Mouse (Mus musculus) heart, adult 9 months (tissue): Measurements from ENCODE around the gene Twf2.

ENCODE experiments used
- DNase-seq, 2 experiments: peaks; one replicate each; pipeline ENCODE4 v3.0.0; 2022; ENCODE audit warnings: low spot score in 2 of 2

Gene Twf2

DNA sequence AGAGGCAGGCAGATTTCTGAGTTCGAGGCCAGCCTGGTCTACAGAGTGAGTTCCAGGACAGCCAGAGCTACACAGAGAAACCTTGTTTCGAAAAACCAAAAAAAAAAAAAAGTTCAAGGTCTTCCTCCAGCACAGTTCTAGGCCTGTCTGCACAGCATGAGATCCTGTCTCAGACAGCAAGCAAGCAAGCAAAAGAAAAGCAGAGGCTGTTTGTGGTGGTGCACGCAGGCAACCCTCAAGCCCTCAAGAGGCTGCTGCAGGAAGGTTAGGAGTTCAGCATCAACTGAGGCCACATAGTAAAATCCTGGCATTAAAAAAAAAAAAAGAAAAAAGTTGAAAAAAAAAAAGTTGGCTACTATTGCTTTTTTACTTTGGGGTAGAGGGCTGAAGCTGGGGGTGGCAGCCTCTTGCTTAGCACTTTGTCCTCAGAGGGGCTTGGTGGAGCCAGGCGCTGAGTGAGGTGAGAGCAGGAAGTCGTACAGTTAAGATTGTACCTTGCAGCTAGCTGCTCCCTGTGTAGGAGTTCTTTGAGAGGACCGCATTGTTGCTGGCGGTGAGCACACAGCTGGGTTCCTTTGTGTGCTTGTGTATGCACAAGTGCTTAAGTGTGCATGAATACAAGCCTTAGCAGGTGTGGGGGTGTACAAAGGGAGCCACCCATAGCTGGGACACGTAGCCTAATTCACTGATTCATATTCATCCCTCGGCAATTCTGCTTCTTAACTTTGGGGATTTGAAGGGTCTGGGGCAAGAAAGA lies 8.1 kb downstream of the Twf2 start:
- DNase-seq, result no peak

- peak; percentile 74 to 82 for DNase-seq
Observed at GRCm38 (mm10) chr9:106211680-106212593, 9.0 kb downstream of the Twf2 start.

- no peak for DNase-seq
Observed at GRCm38 (mm10) chr9:106212594-106212981, 9.7 kb downstream of the Twf2 start.

GRCm38 (mm10) chr9:106215341-106216125 lies 12.6 kb downstream of the Twf2 start:
- DNase-seq, result no peak

- DNase-seq, result no peak
Observed at GRCm38 (mm10) chr9:106216971-106217370, 14.1 kb downstream of the Twf2 start.

GRCm38 (mm10) chr9:106220894-106221523 lies 18.1 kb downstream of the Twf2 start:
- DNase-seq, result no peak

GRCm38 (mm10) chr9:106222261-106222851 lies 19.4 kb downstream of the Twf2 start, which contains the start of gene Tlr9:
Gene Tlr9 (plus strand): TSS chr9:106222598.
- no peak for DNase-seq

DNA sequence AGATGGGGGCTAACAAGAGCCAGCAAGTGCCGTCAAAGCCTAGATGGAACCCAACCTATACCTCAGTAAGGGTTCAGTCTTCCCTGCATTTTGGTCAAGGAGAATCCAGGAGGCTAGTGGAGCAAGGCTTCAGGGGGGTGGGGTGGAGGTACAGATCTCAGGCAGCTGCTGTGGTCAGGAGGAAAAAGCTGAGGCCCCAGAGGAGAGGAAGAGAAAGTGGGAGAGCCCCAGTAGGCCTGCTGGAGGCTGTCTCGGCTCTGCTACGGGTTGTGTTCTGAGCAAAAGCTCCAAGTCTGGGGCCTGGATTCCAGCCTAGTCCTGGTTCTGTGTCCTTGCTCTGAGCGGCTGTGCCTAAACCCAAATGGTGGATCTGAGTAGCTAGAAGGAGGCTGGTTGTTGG lies 20.1 kb downstream of the Twf2 start:
- no peak for DNase-seq

DNA sequence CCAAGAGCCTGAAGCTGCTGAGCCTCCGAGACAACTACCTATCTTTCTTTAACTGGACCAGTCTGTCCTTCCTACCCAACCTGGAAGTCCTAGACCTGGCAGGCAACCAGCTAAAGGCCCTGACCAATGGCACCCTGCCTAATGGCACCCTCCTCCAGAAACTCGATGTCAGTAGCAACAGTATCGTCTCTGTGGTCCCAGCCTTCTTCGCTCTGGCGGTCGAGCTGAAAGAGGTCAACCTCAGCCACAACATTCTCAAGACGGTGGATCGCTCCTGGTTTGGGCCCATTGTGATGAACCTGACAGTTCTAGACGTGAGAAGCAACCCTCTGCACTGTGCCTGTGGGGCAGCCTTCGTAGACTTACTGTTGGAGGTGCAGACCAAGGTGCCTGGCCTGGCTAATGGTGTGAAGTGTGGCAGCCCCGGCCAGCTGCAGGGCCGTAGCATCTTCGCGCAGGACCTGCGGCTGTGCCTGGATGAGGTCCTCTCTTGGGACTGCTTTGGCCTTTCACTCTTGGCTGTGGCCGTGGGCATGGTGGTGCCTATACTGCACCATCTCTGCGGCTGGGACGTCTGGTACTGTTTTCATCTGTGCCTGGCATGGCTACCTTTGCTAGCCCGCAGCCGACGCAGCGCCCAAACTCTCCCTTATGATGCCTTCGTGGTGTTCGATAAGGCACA lies 22.7 kb downstream of the Twf2 start:
- DNase-seq, result no peak

DNA sequence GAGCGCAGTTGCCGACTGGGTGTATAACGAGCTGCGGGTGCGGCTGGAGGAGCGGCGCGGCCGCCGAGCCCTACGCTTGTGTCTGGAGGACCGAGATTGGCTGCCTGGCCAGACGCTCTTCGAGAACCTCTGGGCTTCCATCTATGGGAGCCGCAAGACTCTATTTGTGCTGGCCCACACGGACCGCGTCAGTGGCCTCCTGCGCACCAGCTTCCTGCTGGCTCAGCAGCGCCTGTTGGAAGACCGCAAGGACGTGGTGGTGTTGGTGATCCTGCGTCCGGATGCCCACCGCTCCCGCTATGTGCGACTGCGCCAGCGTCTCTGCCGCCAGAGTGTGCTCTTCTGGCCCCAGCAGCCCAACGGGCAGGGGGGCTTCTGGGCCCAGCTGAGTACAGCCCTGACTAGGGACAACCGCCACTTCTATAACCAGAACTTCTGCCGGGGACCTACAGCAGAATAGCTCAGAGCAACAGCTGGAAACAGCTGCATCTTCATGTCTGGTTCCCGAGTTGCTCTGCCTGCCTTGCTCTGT lies 23.3 kb downstream of the Twf2 start:
- DNase-seq, result peak; percentile 54 to 64

DNA sequence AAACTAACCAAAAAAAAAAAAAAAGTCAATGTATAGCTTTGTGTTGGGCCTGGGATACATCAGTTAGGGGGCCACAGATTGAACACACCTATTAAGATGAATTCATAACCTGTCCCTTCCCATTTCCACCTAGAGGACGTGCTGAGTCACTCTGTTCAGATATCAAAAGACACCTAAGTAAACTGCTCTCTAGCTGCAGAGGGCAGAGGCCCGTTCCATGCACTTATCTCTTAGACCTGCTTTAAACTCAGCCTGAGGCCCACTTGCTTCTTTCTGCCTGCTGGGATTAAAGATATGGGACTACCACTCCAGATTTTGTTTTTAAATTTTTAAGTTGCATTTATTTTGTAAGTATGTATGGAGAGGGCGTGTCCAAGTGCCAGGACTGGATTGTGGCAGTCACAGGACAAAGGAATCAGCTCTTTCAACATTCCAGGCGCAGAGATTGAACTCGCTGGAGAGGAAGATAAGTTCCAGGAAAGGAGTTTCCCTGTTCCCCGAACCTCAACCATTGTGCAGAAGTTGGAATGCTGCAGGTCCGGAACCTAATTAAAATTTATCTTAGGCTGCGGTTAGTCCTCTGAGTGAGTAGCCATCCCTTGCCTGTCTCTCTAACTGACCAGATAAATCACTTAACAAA lies 25.0 kb downstream of the Twf2 start:
- DNase-seq, result no peak

DNA sequence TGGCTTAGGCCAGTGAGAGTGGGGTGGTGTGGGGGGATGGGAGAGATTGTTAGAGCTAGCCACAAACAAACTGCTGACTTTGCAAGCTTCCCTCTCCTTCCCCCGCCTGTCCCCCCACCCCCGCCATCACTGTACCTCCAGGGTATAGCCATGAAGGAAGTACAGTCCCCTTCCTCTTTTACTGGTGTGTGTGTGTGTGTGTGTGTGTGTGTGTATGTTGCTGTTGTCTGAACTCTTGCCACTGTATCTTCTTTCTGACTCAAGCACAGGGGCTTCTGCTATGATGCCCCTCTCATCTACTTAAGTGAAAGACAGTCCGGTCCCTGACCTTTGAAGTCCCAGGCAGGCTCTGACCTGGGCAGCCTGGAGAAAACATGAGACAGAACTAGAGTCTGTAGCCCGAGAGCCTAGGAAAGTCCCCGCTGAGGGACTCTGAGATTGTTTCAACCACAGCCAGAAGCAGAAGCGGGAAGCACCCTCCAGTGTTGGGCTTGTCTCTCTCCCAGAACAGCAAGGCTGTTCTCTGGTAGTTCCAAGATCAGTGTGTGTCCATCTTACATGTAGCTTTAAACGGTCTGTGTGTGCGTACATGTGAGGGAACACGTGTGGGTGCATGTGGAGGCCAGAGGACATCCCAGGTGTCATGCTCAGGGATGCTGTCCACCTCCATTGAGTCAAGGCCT lies 27.3 kb downstream of the Twf2 start:
- no peak for DNase-seq

- no peak for DNase-seq
Observed at GRCm38 (mm10) chr9:106230734-106231106, 27.8 kb downstream of the Twf2 start.

DNA sequence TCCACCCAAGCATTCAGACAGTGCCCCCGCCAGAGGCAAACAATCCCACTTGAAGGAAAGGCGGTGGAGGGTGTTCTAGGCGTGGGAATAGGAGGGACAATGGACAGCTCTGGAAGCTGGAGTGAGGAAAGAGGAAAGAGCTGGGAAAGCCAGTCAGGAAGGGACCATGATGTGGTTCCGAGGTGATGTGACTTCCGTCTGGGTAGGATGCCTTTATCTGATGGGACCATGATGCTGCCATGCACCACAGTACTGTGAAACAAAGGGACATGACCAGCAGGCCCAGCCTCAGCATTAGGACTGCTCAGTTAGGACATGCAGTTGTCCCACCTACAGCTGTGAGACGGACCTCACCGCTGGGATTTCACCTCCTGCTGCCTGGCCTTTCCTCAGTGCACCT lies 28.3 kb downstream of the Twf2 start:
- DNase-seq, result no peak

DNA sequence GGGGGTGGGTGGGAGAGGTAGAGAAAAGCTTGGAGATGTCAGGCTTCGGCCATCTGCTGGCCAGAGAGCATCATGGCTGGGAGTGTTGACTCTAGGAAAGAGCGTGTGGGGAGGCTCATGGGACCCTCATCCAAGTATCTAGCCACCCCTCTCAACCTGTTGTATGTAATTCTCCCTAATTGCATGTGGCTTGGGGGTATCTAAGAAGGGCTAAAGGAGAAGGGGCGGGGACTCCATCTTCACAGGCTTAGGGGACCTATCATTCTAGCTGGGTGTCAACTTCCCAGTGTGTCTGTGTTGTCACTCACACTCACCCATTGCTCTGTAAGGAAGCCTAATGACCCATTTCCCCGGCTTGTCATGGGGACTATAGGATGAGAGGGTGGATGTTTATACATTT lies 28.9 kb downstream of the Twf2 start:
- DNase-seq, result no peak

DNA sequence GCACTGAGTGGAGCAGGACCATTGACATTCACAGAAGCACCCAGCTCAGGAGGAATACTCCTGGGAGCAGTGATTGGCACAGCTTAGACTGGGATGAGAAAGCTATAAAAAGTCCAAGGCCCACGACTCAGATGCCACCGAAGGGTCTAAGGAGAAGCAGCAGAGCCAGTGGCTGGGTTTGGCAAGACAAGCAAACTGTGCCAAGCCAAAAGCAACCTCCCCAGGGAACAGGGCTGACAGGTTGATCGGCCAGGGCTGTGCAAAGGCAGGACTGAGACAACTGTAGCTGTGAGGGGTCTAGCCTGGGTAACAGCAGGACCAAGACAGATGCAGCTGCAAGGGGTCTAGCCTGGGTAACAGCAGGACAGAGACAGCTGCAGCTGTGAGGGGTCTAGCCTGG lies 30.0 kb downstream of the Twf2 start:
- no peak for DNase-seq

DNA sequence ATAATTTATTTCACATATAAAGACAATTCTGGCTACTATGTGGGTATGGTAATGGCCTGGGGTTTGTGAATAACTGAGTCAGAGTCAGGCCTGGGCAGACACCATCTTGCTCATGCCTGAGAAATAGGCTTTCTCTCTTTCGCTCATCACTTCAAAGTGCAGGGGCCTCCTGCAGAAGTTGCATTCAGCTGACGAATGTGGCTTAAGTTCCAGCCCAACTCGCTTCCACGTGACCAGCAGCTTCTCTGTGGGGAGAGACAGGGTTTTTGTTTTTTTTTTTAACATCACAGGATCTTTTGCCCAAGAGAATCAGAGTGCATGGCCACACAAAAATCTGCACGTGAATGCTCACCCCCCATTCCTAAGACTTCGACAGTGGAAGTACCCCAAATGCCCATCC lies 31.0 kb downstream of the Twf2 start:
- no peak for DNase-seq

GRCm38 (mm10) chr9:106235194-106235830 lies 32.4 kb downstream of the Twf2 start:
- DNase-seq, result peak; percentile 56 to 63
